Mouse (Mus musculus): ENCODE measurements around the gene Nfic. TPM values are rescaled to one million over a fixed set of nuclear protein-coding genes. Genes with fewer than 3 reads are reported as not detected.
A peak's percentile ranks its signal among the peaks of the same experiment; 100 is the strongest.

The Nfic gene
- total RNA-seq, 2 experiments from 2014 or later, result 29.5 to 31.1 TPM

DNA sequence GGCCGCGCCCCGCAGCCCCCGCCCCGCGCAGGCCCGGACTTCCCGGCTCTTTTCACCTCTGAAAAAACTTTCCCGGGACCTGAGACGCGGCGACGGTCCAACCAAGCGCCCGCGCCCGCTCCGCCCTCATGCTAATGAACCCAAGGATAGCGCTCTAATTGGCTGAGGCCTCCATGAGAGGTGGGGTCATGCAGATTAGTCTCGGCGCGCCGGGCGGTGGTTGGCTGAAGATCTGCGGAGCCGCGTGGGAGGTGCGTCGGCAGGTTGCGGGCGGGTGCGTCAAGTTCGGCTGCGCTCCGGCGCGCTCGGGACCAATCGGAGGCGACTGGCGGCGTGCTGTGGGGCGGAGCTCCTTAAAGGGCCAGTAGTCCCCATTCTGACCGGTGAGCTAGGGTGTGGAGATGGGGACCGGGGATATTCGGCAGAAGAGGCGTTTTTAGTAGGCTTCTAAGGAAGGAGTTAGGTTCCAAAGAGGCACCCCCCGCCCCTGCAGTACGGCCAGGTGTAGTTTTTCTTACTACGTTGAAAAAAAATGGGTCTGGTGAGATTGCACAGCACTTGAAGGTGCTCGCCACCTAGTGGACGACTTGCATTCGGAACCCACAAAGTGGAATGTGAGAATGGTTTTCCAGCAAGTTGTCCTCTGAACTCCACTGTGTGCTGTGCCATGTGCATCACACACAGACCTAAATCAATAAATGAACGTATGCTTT is 104.9 kb downstream of the Nfic start, which contains the start of gene Hmg20b:
Gene Hmg20b, minus strand, starts transcription at position 130 of the 713 bp plus-strand sequence.
- DNase-seq, result peak; percentile 100
- intact Hi-C loops (cut with DNase I), result loop anchor here (5.0 kb wide), 1 partner anchor 63 kb away; no protein-coding TSS in a partner anchor

GRCm38 (mm10) chr10:81349961-81350350 is 105.5 kb downstream of the Nfic start:
- intact Hi-C loops (cut with DNase I), result loop anchor here (5.0 to 10.0 kb wide), 2 partner anchors 63 to 155 kb away; no protein-coding TSS in a partner anchor
- DNase-seq, result no peak

DNA sequence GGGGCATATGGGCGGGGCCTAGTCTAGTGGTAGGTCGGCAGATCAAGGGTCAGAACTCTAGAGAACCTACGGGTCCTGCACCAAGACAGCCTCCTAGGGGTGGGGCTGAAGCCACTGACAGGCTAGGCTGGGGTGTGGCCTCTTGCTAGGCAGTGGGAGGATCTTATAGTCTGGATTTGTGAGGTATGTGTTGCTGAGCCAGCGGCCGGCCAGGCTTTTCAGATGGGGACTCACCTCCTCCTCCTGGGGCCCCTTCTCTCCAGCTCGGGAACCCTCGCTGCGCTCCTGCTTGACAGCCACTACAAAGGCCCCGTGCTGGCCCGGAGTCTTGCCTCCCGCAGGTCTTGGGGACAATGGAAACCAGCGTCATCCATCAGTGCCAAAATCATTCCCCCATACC is 106.3 kb downstream of the Nfic start:
- no peak for DNase-seq
- intact Hi-C loops (cut with DNase I), result loop anchor here (10.0 kb wide), 1 partner anchor 154 kb away; no protein-coding TSS in a partner anchor

DNA sequence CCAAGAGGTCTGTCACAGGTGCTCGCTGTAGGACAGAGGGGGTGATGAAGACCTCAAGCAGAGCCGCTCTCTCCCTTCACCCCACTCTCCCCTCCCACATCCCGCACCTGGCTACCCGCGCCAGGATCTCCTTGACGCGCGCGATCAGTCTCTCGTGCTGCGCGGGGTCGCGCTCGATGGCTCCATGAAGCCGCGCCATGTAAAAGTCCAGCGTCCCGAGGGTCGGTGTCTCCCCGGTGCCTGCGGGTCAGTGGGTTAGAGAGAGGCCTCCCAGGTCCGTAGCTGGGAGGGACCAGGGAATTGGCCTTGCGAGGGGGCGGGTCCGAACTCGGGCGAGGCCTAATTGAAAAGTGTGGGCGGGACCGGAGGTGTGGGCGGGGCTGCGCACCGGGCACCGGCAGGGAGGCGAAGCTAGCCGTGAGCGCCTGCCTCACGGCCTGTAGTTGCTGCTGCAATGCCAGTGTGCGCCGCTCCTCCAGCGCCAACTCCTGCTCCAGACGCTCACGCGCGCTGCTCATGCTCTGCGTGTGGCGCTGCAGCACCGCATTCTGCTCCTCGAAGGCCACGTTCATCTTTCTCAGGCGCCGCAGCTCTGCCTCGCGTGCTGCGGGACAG is 108.9 kb downstream of the Nfic start:
- intact Hi-C loops (cut with DNase I), result loop anchor here (10.0 kb wide), 1 partner anchor 152 kb away; no protein-coding TSS in a partner anchor
- DNase-seq, result peak; percentile 53

Small RNA genes lying within 50 kb of the gene (microRNA-seq; reads per million reads assigned to microRNA genes)
- gene Gm25595, result not detected
- gene Mir1191b, result not detected
- 2.4 reads per million for gene Mir6913

Other genes starting within 250 kb of the Nfic start
- gene Atcay, start 224.8 kb downstream of the Nfic start, total RNA-seq (2021), result 100 to 1,000 TPM; 195 to 206 TPM
- 10 to 100 TPM; 65.2 to 66.0 TPM for gene Zfr2, start 222.5 kb downstream of the Nfic start, total RNA-seq (2021)
- 100 to 1,000 TPM; 132 to 140 TPM for gene Matk, start 202.7 kb downstream of the Nfic start, total RNA-seq (2021)
- gene Mrpl54, start 188.7 kb downstream of the Nfic start, total RNA-seq (2021), result 10 to 100 TPM; 41.9 to 50.6 TPM
- 10 to 100 TPM; 22.6 to 28.2 TPM for gene Apba3, start 188.7 kb downstream of the Nfic start, total RNA-seq (2021)
- gene Tjp3, start 164.1 kb downstream of the Nfic start, total RNA-seq (2021), result 1 to 10 TPM; 5.4 to 6.1 TPM
- gene Pip5k1c, start 162.7 kb downstream of the Nfic start, total RNA-seq (2021), result 100 to 1,000 TPM; 295 to 304 TPM
- gene Cactin, start 134.5 kb downstream of the Nfic start, total RNA-seq (2021), result 10 to 100 TPM; 26.5 to 26.9 TPM
- 1 to 10 TPM; 1.6 to 2.0 TPM for gene Tbxa2r, start 126.9 kb downstream of the Nfic start, total RNA-seq (2021)
- gene Gipc3, start 112.4 kb downstream of the Nfic start, total RNA-seq (2021), result under 1 TPM; 0.12 to 0.28 TPM
- 10 to 100 TPM; 23.5 to 26.8 TPM for gene Hmg20b, start 105.2 kb downstream of the Nfic start, total RNA-seq (2021)
- gene Mfsd12, start 98.1 kb downstream of the Nfic start, total RNA-seq (2021), result 10 to 100 TPM; 29.6 to 29.7 TPM
- 1 to 10 TPM; 1.3 to 1.4 TPM for gene 4930404N11Rik, start 89.8 kb downstream of the Nfic start, total RNA-seq (2021)
- gene Fzr1, start 77.1 kb downstream of the Nfic start, total RNA-seq (2021), result 100 to 1,000 TPM; 109 to 112 TPM
- 10 to 100 TPM; 58.8 to 61.5 TPM for gene Dohh, start 71.2 kb downstream of the Nfic start, total RNA-seq (2021)
- 1 to 10 TPM; 3.7 to 4.4 TPM for gene Gm48551, start 71.2 kb downstream of the Nfic start, total RNA-seq (2021)
- gene Gm48552, start 66.6 kb downstream of the Nfic start, total RNA-seq (2021), result 1 to 10 TPM; 2.7 to 5.9 TPM
- gene Smim24, start 62.6 kb downstream of the Nfic start, total RNA-seq (2021), result 1 to 10 TPM; 1.5 to 2.3 TPM
- 100 to 1,000 TPM; 303 to 316 TPM for gene Celf5, start 27.1 kb upstream of the Nfic start, total RNA-seq (2021)
- gene Ncln, start 40.8 kb upstream of the Nfic start, total RNA-seq (2021), result 100 to 1,000 TPM; 104 to 105 TPM
- gene S1pr4, start 44.5 kb upstream of the Nfic start, total RNA-seq (2021), result under 1 TPM; 0.14 to 0.66 TPM
- gene Gna15, start 68.6 kb upstream of the Nfic start, total RNA-seq (2021), result 1 to 10 TPM; 1.1 to 1.6 TPM
- gene Gna11, start 89.6 kb upstream of the Nfic start, total RNA-seq (2021), result 100 to 1,000 TPM; 116 to 117 TPM
- 100 to 1,000 TPM; 474 to 479 TPM for gene Aes, start 103.9 kb upstream of the Nfic start, total RNA-seq (2021)
- gene Tle2, start 118.9 kb upstream of the Nfic start, total RNA-seq (2021), result 10 to 100 TPM; 34.0 to 44.5 TPM
- 1 to 10 TPM; 2.2 to 3.2 TPM for gene Tle6, start 145.4 kb upstream of the Nfic start, total RNA-seq (2021)
- gene BC025920, start 150.6 kb upstream of the Nfic start, total RNA-seq (2021), result 1 to 10 TPM; 2.5 to 2.7 TPM
- 10 to 100 TPM; 37.4 to 38.1 TPM for gene Sirt6, start 172.2 kb upstream of the Nfic start, total RNA-seq (2021)
- 10 to 100 TPM; 37.9 to 44.6 TPM for gene Ankrd24, start 172.9 kb upstream of the Nfic start, total RNA-seq (2021)
- 1 to 10 TPM; 5.4 to 5.5 TPM for gene Gm10778, start 193.4 kb upstream of the Nfic start, total RNA-seq (2021)
- 10 to 100 TPM; 10.5 to 13.1 TPM for gene Zfp433, start 249.2 kb upstream of the Nfic start, total RNA-seq (2021)

All from left cerebral cortex, postnatal 4 days (tissue).